Mouse (Mus musculus) frontal cortex, postnatal 25 days (tissue): ENCODE results near the gene Wnt10b.
"Not testable (repeated sequence)": the region's sequence is repeated elsewhere in the genome, so short reads cannot be mapped to it uniquely, and the experiment has no call there.

Source experiments
- DNase-seq, 2 experiments: peaks; one replicate each; pipeline ENCODE4 v3.0.0; 2022; ENCODE audit warnings: low spot score in 2 of 2

Wnt10b gene

DNA sequence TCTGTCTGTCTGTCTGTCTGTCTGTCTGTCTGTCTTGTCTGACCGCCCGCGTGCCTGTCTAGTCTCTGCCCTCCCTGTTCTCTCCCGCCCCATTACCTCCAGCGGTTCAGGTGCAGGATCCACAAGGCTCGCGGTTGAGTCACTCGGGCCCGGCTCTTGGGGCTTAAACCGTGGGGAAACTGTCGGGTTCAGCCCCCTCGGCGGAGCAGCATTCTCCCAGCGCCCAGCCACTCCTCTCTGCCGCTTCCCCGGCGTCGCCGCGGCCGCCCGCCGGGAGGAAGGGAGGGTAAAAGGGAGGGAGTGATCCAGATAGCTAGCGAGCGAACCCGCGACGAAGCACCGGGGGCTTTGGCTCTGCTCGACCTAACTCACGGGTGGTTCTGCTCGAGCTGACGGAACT, at the start of gene Wnt10b:
Gene Wnt10b, minus strand, starts transcription at position 389 of the 400 bp plus-strand sequence.
- DNase-seq = no peak

DNA sequence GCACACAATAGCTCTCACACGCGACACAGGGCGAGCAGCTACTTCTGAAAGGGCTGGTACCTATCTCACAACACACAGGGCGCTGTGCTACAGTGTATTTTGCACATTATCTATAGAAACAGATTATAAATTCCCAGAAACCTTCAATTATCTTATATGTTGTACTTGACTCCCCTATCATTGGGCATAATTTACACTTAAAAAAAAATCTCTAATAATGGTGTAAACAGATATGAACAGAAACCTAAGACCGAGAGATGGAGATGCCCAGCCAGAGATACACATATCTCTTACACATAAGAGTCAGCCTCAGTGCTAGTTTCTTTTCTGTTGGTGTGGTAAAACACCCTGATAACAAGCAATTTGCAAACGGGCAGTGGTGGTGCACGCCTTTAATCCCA, 49.7 kb upstream of the Wnt10b start:
- no peak for DNase-seq

DNA sequence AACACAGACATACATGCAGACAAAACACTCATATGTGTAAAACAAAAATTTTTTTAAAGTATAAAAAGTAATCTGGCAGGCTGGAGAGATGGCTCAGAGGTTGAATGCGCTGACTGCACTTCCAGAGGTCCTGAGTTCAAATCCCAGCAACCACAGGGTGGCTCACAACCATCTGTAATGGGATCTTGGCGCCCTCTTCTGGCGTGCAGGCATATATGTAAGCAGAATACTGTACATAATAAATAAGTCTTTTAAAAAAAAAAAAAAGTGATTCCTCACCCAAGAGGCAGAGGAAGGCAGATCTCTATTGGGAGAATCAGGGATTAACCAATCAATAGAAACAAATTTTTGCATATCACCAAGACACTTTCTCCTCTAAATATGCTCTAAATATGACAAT, 45.5 kb upstream of the Wnt10b start:
- no peak for DNase-seq

DNA sequence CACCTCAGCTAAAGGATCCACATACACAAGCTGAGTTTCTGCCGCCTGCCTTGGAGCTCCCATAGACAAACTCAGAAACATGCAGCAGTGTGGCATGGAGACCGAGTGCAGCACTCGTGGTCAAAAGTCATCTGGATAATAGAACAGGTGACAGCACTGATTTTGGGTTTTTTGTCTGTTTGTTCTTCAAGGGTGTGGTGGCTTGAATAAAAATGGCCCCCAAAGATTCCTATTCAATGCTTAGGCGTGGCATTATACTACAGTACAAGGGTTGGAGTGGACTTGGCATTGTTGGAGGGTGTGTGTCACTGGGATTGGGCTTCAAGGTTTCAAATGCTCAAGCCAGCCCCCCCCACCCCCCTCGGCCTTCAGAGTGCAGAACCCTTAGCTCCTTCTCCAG, 44.2 kb upstream of the Wnt10b start:
- no peak for DNase-seq

DNA sequence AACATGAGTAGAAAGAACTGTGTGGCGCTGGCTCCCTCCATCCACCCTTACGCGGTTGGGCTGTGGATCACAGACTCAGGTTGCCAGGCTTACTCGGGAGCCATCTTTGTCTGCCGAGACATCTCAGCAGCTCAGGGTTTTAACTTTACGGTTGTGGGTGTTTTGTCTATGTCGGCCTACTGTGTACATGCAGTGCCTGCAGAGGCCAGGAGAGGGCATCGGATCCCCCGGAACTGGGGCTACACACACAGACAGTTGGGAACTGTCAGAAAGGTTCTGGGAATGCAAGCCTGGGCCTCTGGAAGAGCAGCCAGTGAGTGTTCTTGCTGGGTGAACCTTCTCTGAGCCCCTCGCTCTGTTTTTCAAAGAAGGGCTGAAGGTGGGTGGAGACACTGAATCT, 43.5 kb upstream of the Wnt10b start:
- no peak for DNase-seq

DNA sequence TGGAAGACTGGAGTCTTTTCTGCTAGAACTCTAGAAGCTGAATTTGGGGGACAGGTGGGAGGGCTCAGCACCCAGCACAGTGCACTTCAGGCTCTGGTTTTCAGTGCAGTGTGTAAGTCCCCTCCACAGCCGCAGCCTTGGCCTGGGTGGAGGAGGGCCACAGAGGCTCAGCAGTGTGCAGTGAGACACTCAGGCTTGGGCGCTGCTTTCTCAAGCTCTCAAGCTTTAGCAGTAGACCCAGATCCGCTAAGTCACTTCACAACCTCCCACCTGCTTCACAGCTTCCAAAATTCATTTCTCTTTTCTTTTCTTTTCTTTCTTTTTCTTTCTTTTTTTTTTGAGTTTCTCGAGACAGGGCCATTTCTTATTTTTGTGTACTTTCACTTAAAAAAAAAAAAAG, 43.0 kb upstream of the Wnt10b start:
- no peak for DNase-seq

DNA sequence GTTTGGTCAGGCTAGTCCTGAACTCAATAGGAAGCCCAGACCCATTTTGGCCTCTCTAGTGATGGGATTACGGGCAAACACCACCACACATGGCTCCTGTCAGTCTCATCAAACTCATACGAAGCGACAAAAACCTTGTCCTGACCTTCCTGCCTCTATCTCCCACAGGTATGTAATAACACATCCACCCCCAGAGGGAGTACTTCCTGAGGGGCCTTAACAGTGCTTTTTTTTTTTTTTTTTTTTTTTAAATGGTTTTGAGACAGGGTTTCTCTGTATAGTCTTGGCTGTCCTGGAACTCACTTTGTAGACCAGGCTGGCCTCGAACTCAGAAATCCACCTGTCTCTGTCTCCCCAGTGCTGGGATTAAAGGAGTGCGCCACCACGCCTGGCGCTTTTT, 40.2 kb upstream of the Wnt10b start:
- DNase-seq = no peak

DNA sequence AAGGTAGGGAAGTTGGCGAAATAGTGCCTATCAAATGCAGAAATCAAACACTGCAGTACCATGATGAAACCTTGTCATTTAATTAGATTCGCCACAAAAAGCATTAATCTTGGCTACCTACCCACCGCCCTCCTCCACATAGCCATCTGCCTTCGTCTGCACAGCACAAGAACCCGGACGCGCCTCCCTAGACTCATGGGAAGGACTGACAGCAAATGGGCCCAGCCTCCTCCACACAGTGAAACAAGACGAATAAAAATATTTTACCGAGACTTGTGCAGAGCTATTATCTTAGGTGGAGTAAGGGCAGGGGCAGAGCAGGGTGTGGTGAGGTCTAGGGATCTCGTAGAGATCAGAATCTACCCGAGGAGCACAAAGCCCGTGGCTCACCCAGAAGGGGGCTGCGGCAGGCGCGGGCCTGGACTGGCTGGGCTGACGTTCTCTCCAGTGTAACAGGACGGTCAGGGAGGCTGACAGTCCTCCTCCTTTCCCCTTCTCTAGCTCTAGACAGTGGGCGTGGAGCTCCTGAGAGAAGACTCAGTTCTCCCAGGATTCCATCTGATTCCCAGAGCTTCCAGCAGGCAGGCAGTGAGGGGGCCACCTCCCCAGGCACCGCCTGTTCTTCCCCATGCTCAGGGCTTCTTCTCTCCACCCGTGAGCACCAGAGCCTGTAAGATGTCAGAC, 34.9 kb upstream of the Wnt10b start:
- DNase-seq = peak in 1 of 2 experiments; percentile 38

DNA sequence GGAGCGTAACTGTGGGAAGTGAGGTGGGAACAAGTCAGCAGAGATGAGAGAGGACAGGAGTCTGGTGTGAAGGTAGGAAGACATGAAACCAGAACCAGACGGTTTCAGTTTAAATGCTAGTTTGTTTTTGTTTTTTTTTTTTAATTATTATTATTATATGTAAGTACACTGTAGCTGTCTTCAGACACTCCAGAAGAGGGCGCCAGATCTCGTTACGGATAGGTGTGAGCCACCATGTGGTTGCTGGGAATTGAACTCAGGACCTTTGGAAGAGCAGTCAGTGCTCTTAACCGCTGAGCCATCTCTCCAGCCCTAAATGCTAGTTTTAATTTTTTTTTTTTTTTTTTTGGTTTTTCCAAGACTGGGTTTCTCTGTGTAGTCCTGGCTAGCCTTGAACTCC, 32.3 kb upstream of the Wnt10b start:
- DNase-seq = not testable (repeated sequence)

DNA sequence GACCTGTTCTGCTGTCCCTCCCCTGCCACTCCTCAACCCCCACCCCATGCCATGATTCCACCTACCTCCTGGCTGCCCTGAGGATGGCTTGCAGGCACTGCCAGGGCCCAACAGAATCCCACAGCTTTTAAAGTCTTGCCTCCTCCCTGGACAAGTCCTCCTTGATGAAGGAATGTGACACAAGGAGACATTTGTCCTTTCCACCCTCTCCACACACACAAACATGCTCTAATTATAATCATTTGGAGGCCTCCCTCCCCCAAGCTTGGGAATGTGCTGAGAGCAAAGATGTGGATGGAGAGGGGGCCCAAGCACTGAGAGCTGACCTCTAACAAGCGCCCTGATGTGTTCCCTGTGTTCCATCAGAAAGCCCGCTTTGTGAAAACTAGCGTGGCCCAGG, 31.4 kb upstream of the Wnt10b start, which contains the start of gene Ddn:
Gene Ddn, minus strand, starts transcription at position 101 of the 400 bp plus-strand sequence.
- no peak for DNase-seq

DNA sequence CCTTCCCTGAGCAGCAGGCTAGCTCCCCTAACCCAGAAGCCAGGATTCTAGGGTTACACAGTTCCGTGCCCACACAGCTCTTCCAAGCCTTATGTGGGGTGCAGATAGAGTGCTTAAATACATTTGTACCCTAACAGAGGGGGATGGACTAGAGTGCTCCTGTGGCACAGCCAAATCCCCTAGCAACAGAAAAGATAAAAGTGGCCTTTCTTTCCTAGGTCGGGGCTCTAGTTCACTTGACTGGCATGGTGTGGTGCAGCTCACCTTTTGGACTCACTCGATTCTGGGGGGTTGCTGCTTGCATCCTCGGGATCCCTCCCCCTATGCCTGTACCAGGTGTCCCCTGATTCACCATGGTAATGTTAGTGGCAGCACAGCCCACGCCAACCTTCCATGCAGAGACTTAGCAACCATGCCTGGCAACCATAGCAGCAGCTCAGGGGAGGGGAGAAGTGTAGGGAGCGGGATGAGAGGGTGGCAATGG, 30.7 kb upstream of the Wnt10b start:
- peak; percentile 42 to 68 for DNase-seq

DNA sequence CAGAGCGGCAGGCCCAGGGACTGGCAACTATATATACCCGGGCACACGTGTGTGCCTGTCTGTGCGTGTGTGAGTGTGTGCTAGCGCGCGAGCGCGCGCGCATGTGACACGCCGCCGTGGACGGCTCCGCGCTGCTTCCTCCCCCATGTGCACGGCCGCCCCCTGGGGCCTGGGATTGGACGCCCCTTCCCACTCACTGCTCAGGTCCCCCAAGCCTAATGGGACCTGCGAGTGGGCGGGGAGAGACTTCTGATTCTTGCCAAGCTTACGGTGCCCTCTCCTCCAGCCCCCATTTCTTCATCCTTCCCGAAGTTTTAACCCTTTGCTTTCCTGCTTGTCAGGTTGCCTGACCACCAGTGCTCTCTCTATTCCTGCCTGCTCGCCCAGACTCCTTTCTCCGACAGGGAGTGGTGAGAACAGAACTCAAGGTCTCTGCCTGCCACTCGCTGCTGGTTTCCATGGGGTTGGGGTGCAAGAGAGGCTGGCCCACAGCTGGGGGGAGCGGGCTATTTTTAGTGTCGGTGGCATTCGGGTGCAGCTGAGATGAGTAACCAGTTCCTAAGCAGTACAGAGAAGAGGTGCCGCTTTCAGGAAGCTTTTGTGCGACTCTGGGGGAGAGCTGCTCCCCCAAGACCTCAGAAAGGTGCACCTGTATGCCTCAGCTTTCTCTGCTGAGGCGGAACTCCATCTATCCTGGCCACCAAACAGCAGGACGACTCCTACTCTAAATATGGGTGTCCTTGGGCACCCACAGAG, 30.1 kb upstream of the Wnt10b start:
- peak; percentile 68 to 71 for DNase-seq

DNA sequence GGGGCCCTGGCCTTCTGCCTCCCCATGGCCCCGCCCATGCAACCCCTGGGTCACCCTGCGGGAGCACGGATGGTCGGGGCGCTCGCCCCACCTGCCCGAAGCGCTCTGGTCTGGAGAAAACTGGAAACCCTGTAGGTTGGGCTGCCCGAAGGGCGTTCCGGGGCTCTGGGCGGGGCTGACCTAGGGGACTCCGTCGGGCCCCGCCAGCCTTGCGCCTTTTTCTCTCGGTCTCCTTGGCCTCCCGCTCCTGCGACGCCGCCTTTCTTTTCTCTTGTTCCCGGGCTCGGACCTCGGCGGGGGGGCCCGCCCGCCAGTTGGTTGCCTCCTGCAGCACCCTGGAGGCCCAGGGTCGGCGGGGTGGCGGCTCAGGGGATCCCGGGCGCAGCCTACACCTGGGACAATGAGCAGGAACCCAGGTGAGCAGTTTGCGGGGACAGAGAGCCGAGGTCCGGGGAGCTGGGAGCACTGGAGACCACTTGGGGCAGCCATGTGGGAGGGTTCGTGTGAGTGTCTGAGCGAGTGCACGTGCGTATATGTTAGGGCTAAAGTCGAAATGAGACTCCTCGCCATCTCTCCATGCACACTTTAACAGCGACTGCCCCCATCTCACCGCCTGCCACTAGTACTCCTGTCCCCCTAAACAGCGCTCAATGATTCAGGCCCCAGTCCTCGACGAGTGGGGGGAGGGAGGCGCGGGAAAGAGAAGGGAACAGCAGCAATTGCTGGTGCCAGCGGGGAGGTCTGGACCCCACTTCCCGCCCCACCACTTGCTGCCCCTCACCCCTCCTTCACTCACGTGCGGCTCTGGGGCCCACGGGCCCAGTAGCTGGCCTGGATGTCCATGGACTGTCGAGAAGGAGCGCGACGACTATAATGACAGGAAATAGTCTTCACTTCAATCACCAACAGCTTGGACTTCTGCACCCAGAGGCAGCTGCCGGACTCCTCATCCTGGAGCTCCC, 29.1 kb upstream of the Wnt10b start:
- DNase-seq = no peak

DNA sequence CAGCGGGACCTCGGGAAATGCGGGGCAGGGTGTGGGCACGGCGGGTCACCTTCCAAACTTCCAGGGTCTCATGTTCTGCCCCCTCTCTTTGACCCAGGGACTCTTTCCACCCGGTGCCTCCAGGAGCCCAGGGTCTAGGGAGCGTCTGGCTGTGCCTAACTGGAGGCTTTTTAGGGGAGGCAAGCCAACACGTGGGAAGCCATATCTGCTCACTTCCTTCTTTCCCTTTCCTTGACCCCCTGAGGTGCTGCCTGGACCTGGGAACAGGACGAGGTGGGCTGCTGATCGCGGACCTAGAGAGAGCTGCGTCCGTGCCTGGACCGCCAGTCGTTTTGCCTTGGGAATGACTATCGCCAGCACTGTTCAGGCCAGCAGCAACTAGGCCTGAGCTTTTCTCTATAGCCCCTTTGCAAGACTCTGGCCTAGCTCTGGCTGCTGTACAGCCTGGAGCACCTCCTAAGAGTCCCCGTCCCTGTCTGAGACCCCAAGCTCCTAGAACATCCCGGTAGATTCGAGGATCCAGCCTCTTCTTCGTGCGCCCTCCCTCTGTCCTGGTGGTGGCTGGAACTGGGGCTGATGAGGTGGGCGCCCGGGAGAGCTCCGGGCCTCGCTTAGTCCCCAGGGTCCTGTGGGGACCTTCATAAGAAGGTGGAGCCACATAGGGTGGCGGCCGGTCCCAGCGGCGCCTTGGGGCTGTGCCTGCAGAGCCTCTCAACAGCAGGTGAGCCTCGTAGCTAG, 28.3 kb upstream of the Wnt10b start:
- DNase-seq = no peak

DNA sequence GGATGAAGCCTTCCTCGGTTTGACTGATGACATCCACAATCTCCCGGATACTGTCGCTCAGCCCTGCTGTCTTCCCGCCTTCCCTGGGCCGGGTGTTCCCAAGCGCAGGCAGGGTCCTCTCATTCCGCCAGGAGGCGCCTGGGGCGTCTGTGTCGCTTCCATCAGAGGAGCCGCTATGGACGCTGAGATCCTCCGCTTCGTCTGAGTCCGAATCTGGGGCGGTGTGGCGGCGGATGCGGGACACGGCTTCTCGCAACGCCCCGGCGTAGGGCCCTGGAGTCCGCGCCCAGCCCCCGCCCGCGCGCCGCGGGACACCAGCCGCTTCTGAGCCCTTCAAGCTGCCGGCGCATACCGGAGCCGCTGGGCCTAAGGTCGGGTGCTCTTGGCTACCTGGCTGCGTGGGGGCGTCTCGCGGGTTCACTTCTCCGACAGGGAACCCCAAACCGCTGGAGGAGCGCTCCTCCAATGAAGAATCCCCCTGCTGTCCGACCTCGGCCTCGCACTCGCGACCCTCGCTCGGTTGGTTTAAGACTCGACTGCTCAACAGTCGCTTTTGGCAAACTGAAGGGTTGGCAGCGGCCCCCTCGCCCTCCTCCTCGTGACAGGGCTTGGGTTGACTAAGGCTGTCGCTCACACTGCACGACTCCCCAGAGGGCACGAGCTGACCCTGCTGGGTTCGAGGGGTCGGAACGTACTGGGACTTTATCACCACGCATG, 27.5 kb upstream of the Wnt10b start:
- DNase-seq = peak; percentile 60 to 66

DNA sequence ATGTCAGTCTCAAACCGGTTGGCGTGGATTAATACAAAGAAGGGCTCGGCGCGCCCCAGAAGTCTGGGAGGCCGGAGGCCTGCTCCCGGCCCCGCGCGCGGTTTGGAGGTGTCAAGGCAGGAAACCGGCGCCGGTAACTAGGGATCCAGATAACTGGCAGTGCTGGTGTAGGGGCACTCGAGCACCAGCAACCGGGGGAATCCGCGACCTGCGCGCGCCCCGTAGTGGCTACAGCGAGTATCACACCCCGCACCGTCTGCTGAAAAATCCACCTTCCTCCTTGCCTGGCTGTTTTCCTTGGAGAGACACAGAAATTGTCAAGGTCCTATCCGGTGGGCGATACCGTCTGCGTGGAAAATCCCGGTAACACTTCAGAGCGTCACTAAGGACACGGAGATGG, 26.1 kb upstream of the Wnt10b start:
- DNase-seq = peak; percentile 89 to 94

DNA sequence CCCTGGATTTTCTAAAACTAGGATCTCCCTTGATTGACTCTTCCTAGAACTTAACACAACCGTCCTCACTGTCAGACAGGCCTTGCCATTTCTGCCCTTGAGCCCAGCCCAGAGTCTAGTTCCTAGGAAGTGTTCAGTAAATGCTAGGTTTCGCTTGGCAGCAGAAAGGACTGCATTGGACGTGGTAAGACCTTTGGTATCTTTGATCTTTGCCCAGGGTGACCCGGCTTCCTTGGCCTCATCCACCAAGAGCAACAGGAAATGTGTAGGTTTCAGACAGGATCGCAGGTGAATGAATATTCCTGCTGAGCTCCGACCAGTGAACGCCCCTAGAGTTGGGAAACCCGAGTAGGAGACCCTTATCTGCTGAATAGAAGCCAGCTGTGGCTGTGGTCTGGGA, 25.0 kb upstream of the Wnt10b start:
- no peak for DNase-seq

DNA sequence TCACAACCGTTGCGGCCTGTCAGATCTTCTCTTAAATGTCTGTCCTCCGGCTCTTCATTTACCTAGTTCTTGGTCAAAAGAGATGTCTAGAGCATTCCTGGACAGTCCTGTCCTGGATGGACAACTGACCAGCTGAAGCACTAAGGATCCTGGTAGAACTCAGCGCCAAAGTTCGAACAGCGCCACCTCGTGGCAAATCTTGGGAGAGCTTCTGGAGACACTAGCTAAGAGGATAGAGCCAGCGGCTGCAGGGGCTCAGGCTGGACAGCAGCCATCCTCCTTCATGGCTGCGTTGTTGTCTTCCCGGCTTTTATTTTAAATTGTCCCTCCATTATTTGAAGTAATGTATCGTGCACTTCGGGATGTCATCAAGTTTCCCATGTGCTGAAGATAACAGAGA, 21.4 kb upstream of the Wnt10b start:
- peak; percentile 71 to 79 for DNase-seq

DNA sequence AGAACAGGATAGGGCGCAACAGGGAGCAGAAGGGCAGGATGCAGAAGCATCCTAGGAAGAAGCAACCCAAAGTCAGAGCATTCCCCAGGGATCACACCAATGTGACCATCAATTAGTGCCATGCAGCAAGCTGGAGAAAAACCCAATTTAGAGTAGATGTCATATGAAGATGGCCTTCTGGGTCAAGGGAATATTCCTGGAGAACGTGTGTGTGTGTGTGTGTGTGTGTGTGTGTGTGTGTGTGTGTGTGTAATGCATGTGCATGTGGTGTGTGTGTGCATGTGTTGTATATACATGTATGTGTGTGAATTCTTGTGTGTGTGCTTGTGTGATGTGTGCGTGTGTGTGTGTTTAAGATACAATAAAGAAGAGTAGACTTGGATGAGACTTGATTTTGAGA, 21.0 kb upstream of the Wnt10b start:
- DNase-seq = no peak

DNA sequence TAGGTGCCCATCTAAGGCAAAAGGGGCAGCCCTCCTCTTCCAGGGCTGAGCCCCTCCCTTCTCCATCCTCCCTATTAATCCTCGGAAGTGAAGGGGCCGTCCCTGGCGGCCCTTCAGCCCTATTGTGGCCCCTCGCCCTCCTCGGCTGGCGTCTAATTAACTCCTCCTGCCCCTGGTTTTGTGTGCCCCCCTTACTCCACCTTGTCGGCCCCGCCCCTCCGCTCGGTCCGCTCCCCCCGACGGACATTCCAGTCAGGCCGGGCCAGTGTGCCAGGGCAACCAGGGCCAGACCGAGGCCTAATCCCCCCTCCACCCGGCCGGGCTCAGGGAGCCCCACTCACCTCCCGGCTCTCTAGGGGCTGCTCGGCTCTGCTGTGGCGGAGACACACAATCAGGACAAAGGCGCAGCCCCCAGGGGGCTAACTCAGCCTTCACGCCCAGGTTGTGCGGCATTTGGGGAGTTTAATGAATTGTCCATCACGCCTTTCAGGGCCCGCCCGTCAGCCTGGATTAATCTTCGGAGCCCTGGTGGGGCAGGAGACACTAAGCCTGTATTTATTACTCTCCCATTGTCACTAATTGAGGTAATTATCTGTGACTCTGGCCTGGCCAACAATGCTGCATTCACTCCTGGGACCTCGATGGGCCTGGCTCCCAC, 20.0 kb upstream of the Wnt10b start:
- DNase-seq = no peak
